Mouse (Mus musculus): ENCODE data around the gene Ocel1.

GRCm38 (mm10) chr8:71404011-71404410, 32.9 kb downstream of the Ocel1 start:
- TF ChIP-seq CTCF (IDR thresholded peaks at IDR 0.05; ENCODE audit: control insufficient read depth, insufficient read depth, insufficient replicate concordance, low read depth, low read length) = no peak
- no peak for TF ChIP-seq POLR2A (IDR thresholded peaks at IDR 0.05; ENCODE audit: control insufficient read depth, low read depth, low read length)

All from testis, adult 2 months (tissue).